Mouse (Mus musculus): ENCODE measurements around the gene Olfr1501. TPM values are rescaled to one million over a fixed set of nuclear protein-coding genes. Genes with fewer than 3 reads are reported as not detected.

Gene Olfr1501
- not detected in 2 replicates for polyA plus RNA-seq (2012; rRNA removed)

DNA sequence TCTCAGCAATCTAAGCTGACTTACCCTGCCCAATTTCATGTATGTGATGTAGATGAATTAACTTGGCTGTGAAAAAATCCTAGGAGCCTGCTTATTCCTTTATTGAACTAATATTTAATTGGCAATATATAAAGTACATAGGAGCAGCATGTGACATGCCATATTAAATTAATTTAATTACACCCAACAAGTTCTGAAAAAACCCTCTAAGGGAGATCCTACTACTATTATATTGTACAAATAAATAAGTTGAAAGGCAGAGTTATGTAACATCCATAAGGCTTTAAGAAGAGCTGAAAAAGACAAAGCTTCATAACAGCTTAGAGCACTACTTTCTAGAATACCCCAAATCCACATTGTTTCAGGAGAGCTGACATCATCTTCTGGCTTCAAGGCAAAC, at the start of gene Olfr1501:
Gene Olfr1501 (minus strand): TSS at position 101 of the 400 bp plus-strand sequence.

DNA sequence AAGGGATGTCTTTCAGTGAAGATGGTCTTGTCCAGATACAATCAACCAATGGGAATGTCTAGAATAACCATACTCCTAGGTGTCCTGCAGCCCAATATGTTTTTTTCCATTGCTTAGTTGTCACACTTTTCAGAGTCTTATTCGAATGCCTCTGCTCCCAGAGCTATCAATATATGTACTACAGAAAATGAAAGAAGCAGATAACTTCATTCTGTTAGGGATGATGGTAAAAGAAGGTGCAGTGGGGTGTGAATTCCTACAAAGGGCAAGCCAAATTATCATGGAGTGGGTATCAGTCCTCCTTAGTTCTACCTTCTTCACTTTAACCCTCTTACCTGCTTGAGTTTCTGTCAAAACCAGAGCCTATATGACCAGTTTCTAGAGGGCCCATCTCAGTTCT, 47.3 kb upstream of the Olfr1501 start, which contains the start of gene Olfr1504:
Gene Olfr1504 (minus strand): TSS at position 101 of the 400 bp plus-strand sequence.

GRCm38 (mm10) chr19:13861495-13861894, 11.0 kb upstream of the Olfr1501 start, which contains the start of gene Olfr1502:
Olfr1502 (plus strand) TSS chr19:13861795.

DNA sequence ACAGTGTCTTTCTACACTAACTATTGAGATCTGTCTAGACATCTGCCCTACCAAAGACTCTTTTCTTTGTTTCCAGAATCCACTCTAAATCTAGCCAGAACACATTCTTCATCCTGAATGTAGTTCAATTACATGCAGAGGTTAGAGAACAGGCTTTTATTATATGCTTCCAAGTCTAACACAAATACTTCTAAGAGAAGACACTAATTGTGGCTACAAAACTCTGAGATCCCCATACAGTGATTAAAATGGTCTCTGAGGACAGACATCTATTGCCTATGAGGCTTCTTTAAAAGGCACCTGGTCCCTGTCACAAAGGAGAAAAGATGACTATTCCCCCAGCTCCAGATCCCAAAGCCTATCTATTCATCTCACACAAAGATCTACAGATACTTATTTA, 20.1 kb downstream of the Olfr1501 start, which contains the start of gene Olfr1500:
Gene Olfr1500 (minus strand): TSS at position 101 of the 400 bp plus-strand sequence.

GRCm38 (mm10) chr19:13819347-13819746, 31.1 kb downstream of the Olfr1501 start, which contains the start of gene Olfr1499:
Olfr1499 (minus strand) TSS chr19:13819447.

DNA sequence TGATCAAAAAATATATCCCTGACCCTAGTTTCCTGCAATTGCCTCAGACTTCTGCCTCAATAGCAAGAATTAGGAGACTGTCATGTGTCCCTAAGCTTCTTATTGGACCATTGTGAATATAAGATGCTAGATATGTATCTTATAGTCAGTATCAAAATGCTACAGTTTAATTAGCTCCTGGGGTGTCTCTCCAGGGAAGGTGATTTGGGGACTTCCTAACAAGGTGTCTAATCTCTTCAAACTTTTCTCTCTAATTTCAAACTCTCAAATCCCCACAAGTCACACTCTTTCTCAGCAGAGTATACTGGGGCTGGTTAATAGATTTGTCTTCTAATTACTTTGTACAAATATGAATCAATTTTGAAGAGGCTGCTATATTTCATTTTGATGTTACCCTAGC, 52.4 kb downstream of the Olfr1501 start, which contains the start of gene Olfr1497:
Gene Olfr1497 (minus strand): TSS at position 101 of the 400 bp plus-strand sequence.

Other genes starting within 250 kb of the Olfr1501 start
- not detected in 2 replicates for gene Olfr1487, start 233.3 kb downstream of the Olfr1501 start, polyA plus RNA-seq (2012; rRNA removed)
- gene Olfr1489, start 219.1 kb downstream of the Olfr1501 start, polyA plus RNA-seq (2012; rRNA removed), result not detected in 2 replicates
- gene Olfr1490, start 199.6 kb downstream of the Olfr1501 start, polyA plus RNA-seq (2012; rRNA removed), result not detected in 2 replicates
- gene Olfr1491, start 153.4 kb downstream of the Olfr1501 start, polyA plus RNA-seq (2012; rRNA removed), result not detected in 2 replicates
- gene Olfr1493-ps1, start 127.4 kb downstream of the Olfr1501 start, polyA plus RNA-seq (2012; rRNA removed), result not detected in 2 replicates
- not detected in 2 replicates for gene Olfr1494, start 111.0 kb downstream of the Olfr1501 start, polyA plus RNA-seq (2012; rRNA removed)
- gene Olfr1495, start 86.1 kb downstream of the Olfr1501 start, polyA plus RNA-seq (2012; rRNA removed), result not detected in 2 replicates
- gene Olfr1496, start 72.8 kb downstream of the Olfr1501 start, polyA plus RNA-seq (2012; rRNA removed), result not detected in 2 replicates
- not detected in 2 replicates for gene Olfr1497, start 52.5 kb downstream of the Olfr1501 start, polyA plus RNA-seq (2012; rRNA removed)
- not detected in 2 replicates for gene Olfr1499, start 31.2 kb downstream of the Olfr1501 start, polyA plus RNA-seq (2012; rRNA removed)
- not detected in 2 replicates for gene Olfr1500, start 20.2 kb downstream of the Olfr1501 start, polyA plus RNA-seq (2012; rRNA removed)
- not detected in 2 replicates for gene Olfr1502, start 11.1 kb upstream of the Olfr1501 start, polyA plus RNA-seq (2012; rRNA removed)
- not detected in 2 replicates for gene Olfr1504, start 47.2 kb upstream of the Olfr1501 start, polyA plus RNA-seq (2012; rRNA removed)
- gene Olfr1505, start 62.8 kb upstream of the Olfr1501 start, polyA plus RNA-seq (2012; rRNA removed), result not detected in 2 replicates